Mouse (Mus musculus) embryonic fibroblast, embryonic 13.5 days (primary cell): ENCODE data around the gene Dhx35. TPM values are rescaled to one million over a fixed set of nuclear protein-coding genes. Genes with fewer than 3 reads are reported as not detected.
A peak's percentile ranks its signal among the peaks of the same experiment; 100 is the strongest.

Experiments used
- H3K27ac ChIP-seq: 2 replicates; pipeline ENCODE4 v1.5.1; 2012; ENCODE audit warnings: low read length, control low read depth, inconsistent platforms; ENCODE audit not compliant: insufficient read depth
- H3K4me1 ChIP-seq: 2 replicates; pipeline ENCODE4 v1.6.1; 2011; ENCODE audit warnings: low read length; ENCODE audit not compliant: control insufficient read depth, insufficient read depth
- H3K4me3 ChIP-seq: 2 replicates; pipeline ENCODE4 v1.5.1; 2011; ENCODE audit warnings: mild to moderate bottlenecking, control low read depth, low read length; ENCODE audit not compliant: insufficient read depth
- CTCF ChIP-seq: IDR thresholded peaks from 2 replicates; pipeline ENCODE4 v1.5.1; 2011; ENCODE audit warnings: mild to moderate bottlenecking, control low read depth, low read length, moderate library complexity, borderline replicate concordance; ENCODE audit not compliant: insufficient read depth
- POLR2A ChIP-seq: IDR thresholded peaks from 2 replicates; pipeline ENCODE4 v1.6.1; 2011; ENCODE audit warnings: low read depth, mild to moderate bottlenecking, control low read depth, low read length, moderate library complexity
- polyA plus RNA-seq: library from polyadenylated mRNA; stranded (reverse); fragments of >200 nt; gene quantifications from 2 replicates; pipeline ENCODE4 v1.2.4, GENCODE M21; 2011; ENCODE audit warnings: low read depth; ENCODE audit not compliant: missing spikeins, insufficient read length

The Dhx35 gene
- polyA plus RNA-seq, 1 experiment: 21.6 TPM

GRCm38 (mm10) chr2:158863341-158864125 lies 68.9 kb downstream of the Dhx35 start:
- Histone ChIP-seq H3K4me3 (no peak overlapping the region), H3K4me1 (no peaks in the 10 kb centered on the region), H3K27ac (no peak overlapping the region)
- TF ChIP-seq POLR2A: no peak
- peak; percentile 99 for TF ChIP-seq CTCF

DNA sequence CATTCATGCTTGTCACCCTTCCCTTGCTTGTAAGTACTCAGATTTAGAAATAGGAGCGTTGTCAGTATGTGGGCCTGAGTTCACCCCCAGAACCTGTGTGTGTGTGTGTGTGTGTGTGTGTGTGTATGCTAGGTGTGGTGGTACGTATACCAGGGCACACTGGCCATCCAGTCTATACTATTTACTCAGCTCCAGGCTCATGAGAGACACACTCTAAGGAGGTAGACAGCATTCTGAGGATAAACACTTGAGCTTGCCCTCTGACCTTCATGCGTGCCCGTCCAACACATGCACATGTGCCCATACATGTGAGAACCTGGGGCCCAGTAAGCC lies 69.5 kb downstream of the Dhx35 start:
- H3K4me1 ChIP-seq: no peaks in the 10 kb centered on the region
- no peak overlapping the region for H3K4me3 ChIP-seq
- TF ChIP-seq POLR2A (no peak), CTCF (no peak)
- H3K27ac ChIP-seq: no peak overlapping the region

GRCm38 (mm10) chr2:158865358-158865757 lies 70.8 kb downstream of the Dhx35 start:
- TF ChIP-seq POLR2A (no peak), CTCF (peak; percentile 95)
- Histone ChIP-seq H3K4me3 (no peak overlapping the region), H3K27ac (no peak overlapping the region), H3K4me1 (no peaks in the 10 kb centered on the region)

GRCm38 (mm10) chr2:158886571-158886970 lies 92.0 kb downstream of the Dhx35 start:
- Histone ChIP-seq H3K4me3 (no peak overlapping the region), H3K4me1 (no peaks in the 10 kb centered on the region), H3K27ac (no peak overlapping the region)
- TF ChIP-seq CTCF (no peak), POLR2A (no peak)

DNA sequence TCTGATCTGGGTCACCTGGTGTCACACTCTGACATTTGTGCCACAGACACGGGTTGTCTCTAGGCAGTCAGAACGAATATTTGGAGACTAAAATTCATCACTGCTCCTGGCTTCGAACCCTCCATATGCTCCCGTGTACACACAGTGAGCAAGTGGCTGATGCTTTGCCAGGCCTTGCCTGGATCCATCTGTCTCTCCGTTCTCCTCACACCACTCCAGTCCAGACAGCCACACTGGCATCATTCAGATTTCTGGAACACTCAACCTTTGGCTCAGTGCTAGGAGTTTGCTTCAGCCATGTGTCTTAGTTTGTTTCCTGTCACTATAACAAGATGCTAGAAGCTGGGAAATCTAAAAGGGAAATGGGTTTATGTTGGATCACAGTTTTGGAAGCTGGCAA lies 93.9 kb downstream of the Dhx35 start:
- Histone ChIP-seq H3K27ac (no peak overlapping the region), H3K4me1 (no peaks in the 10 kb centered on the region), H3K4me3 (no peak overlapping the region)
- TF ChIP-seq CTCF (no peak), POLR2A (no peak)

DNA sequence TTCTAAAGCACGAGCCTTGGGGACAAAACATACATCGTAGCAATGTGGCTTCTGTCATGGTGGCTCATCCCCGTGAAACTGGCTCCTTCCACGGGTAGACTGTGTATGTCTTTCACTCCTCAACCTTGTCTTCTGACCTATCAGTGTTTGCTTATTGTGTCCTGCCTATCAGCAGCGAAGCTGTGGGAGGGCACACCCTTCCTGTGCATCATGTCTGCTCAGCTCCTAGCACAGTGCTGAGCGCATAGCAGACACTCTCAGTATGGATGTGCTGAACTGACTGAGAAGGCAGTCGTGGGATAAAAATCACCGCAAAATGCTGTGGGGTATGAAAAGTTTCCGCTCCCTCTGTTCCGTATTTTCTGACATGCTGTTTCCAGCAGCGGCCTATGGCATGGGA lies 94.6 kb downstream of the Dhx35 start:
- H3K4me3 ChIP-seq: no peak overlapping the region
- TF ChIP-seq CTCF: no peak
- no peaks in the 10 kb centered on the region for H3K4me1 ChIP-seq
- H3K27ac ChIP-seq: no peak overlapping the region

DNA sequence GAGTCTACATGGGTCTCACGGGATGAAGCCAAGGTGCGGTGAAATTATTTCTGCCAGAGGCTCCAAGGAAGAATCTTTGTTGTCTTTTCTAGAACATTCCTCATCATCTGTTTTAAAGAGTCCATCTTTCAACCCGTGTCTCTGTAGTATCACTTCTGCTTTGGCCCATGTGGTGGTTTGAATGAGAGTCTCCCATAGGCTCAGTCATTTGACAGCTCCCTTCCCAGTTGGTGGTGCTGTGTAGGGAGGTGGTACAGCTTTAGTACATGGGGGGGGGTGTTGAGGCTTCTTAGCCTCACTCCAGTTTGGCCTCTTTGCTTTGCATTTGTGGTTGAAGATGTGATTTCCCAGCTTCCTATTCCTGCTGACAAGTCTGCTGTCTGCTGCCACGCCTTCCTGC lies 96.7 kb downstream of the Dhx35 start:
- H3K27ac ChIP-seq: no peak overlapping the region
- no peaks in the 10 kb centered on the region for H3K4me1 ChIP-seq
- no peak for TF ChIP-seq POLR2A
- TF ChIP-seq CTCF: no peak
- H3K4me3 ChIP-seq: no peak overlapping the region

- H3K27ac ChIP-seq: no peak overlapping the region
- no peaks in the 10 kb centered on the region for H3K4me1 ChIP-seq
- no peak overlapping the region for H3K4me3 ChIP-seq
- TF ChIP-seq POLR2A (no peak), CTCF (no peak)
Measured at GRCm38 (mm10) chr2:158893171-158893853, 98.7 kb downstream of the Dhx35 start.

DNA sequence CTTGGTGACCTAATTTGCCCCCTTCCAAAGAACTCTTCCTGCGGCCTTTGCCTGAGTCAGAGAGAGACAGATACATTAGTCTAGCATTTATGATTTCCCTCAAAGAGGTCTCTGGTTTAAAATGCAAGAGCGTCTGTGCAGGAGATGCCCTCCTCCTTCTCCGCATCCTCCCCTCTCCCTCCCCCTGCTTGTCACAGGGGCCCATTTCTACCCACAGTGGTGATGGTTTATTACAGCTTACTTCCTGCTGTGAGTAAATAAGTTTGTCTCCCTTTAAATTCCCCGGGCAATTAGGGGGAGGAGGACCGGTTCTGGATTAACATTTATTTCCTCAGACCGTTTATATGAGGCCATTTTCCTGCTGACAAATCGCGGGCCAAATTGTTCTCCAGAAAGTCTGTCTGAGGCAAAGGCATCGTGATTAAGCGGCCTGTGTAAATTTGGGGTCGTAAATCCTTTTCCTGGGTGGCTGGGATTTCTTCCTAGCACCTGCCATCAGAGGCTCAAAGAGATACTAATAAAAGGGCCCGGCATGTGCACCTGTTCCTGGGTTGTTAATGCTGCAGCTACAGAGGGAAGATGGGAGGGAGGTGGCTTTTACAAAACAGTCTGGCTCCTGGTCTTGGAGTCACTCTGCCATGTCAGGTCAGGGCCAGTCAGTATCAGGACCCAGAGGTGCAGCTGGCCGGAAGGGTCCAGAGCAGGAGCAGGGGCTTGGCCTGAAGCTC lies 104.0 kb downstream of the Dhx35 start:
- no peak overlapping the region for H3K27ac ChIP-seq
- no peaks in the 10 kb centered on the region for H3K4me1 ChIP-seq
- no peak overlapping the region for H3K4me3 ChIP-seq
- TF ChIP-seq POLR2A: no peak
- TF ChIP-seq CTCF: no peak

Other genes starting within 250 kb of the Dhx35 start
- gene Slc32a1, start 184.0 kb upstream of the Dhx35 start, polyA plus RNA-seq: not detected in 2 replicates
- gene Actr5, start 169.9 kb upstream of the Dhx35 start, polyA plus RNA-seq: 4.3 and 5.6 TPM in 2 replicates
- gene Ppp1r16b, start 129.4 kb upstream of the Dhx35 start, polyA plus RNA-seq: 0.08 and 0.09 TPM in 2 replicates
- 14.6 and 19.3 TPM in 2 replicates for gene Fam83d, start 26.7 kb upstream of the Dhx35 start, polyA plus RNA-seq